Mouse (Mus musculus): ENCODE results near the gene Rabep1. TPM values are rescaled to one million over a fixed set of nuclear protein-coding genes. Genes with fewer than 3 reads are reported as not detected.

Gene Rabep1
- polyA plus RNA-seq, 1 experiment from 2014 or later, result 18.5 TPM

DNA sequence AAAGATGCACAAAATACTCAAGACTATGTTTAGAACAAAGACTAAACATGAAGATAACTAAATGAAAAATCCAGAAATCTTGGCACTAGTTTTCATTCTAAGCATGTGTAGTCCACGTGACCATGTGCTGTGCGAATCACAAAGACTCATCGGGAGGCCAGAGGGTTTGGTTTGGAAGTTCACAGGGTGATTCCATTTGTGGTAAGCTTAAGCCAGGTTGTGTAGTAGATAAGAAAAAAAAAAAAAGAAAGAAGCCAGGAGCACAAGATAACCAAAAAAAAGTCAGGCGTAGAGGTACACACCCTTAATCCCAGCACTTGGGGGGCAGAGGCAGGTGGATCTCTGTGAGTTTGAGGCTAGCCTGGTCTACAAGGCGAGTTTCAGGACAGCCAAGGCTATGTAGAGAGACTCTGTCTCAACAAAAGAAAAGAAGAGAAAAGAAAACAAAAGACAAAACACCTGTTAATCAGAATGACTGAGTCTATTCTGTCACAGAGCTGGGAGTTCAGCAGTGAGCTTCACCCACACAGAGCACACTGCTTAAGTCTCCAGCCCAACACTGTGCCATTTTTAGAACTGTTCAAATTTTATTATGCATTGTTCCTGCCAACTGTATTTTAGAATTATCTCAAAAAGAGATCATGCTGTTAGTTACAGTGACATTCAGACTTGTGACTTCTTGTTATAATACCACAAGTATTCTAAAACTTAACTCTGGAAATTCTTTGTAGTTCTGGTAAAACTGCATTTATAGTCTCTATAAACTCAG lies 116.4 kb downstream of the Rabep1 start:
- DNase-seq (no peak), ATAC-seq (peak; percentile 27)
- 85% methylated on average over 5 of the region's 5 CpGs for WGBS (ENCODE audit: insufficient replicate concordance)
- Histone ChIP-seq H3K9ac (replicated peaks) (no peak overlapping the region), H3K9me3 (ENCODE audit: low read length) (no peaks in the 10 kb centered on the region), H3K4me3 (ENCODE audit: low read depth, low read length) (no peak overlapping the region), H3K4me1 (ENCODE audit: insufficient read depth) (no peaks in the 10 kb centered on the region), H3K4me2 (ENCODE audit: low read depth, low read length) (no peak overlapping the region), H3K27ac (ENCODE audit: low read depth) (0 out of 2 replicates have a peak overlapping the region, but pooled peaks have one; percentile 2), H3K27me3 (ENCODE audit: insufficient read depth, low read length) (no peaks in the 10 kb centered on the region), H3K36me3 (replicated peaks; ENCODE audit: insufficient read depth, low read length) (peaks cover 80% of the 10 kb centered on the region)
- TF ChIP-seq EP300 (IDR thresholded peaks at IDR 0.05; ENCODE audit: low read depth) (no peak), CTCF (IDR thresholded peaks at IDR 0.05; ENCODE audit: low read depth) (no peak)

DNA sequence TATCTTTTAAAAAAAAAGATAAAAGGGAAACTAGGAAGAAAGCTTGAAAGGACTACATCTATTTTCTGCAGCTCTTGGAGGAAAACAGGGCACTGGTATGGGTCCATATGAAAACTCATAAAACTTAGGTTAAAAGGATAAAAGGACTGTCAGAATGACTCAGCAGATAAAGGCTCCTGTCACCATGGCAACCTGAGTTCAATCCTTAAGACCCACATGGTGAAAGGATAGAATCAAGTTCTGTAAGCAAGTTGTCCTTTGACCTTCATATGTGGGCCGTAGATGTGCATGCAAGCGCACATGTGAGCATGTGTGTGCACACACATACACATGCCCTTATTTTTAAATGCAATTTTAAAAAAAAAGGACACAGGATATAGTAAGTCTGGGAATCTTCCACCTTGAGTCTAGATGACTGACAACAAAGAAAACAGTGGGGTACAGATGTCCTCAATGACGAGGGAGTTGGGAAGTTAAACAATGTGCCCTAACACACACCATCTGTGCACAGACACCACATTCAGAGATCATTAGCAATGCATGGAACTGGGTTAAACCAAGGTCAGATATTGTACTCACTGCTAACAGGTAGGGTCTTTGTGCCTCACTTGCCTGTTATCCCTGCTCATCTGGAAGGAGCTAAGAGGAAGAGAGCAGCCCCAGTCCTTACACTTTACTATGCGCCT lies 119.8 kb downstream of the Rabep1 start:
- no peak for ATAC-seq
- 86% methylated on average over 4 of the region's 4 CpGs for WGBS (ENCODE audit: insufficient replicate concordance)
- DNase-seq, result no peak

DNA sequence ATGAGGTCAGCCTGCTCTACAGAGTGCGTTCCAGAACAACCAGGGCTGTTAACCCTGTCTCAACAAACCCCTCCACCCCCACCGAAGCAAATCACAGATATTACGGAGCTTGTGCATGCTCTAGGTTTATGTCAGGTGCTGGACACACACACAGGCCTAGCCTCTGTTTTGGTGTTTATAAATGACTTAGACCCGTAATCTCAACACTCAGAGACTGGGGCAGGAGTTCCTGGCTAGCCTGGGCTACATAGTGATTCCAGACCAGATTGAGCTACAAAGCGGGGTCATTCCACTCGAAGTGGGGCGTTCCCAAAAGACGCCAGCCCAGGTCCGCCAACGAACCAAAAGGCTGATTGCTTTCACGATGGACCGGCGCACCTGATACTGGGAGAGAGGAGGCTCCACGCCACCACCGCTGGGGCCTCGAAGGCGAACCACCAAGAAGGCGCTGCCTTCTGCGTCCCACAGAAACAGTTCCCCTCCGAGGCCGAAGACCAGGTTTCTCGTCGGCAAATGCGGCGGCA lies 124.8 kb downstream of the Rabep1 start:
- Histone ChIP-seq H3K4me1 (ENCODE audit: insufficient read depth) (peaks cover 20% of the 10 kb centered on the region), H3K27ac (ENCODE audit: low read depth) (peak overlapping the region; percentile 91), H3K4me3 (ENCODE audit: low read depth, low read length) (peak overlapping the region; percentile 94), H3K36me3 (replicated peaks; ENCODE audit: insufficient read depth, low read length) (peaks cover 41% of the 10 kb centered on the region), H3K4me2 (ENCODE audit: low read depth, low read length) (peak overlapping the region; percentile 77), H3K9ac (replicated peaks) (peak overlapping the region; percentile 96), H3K27me3 (ENCODE audit: insufficient read depth, low read length) (no peaks in the 10 kb centered on the region), H3K9me3 (ENCODE audit: low read length) (no peaks in the 10 kb centered on the region)
- peak; percentile 4; the same call in 1 of the 2 replicates for ATAC-seq
- no peak for DNase-seq
- under 1% methylated on average over 25 of the region's 25 CpGs for WGBS (ENCODE audit: insufficient replicate concordance)
- TF ChIP-seq EP300 (IDR thresholded peaks at IDR 0.05; ENCODE audit: low read depth) (no peak), CTCF (IDR thresholded peaks at IDR 0.05; ENCODE audit: low read depth) (no peak)

More for the DNA sequence above, 119.8 kb downstream of the Rabep1 start:
- Histone ChIP-seq H3K9ac (replicated peaks) (no peak overlapping the region), H3K4me3 (ENCODE audit: low read depth, low read length) (no peak overlapping the region), H3K4me1 (ENCODE audit: insufficient read depth) (peaks cover 11% of the 10 kb centered on the region), H3K36me3 (replicated peaks; ENCODE audit: insufficient read depth, low read length) (peaks cover 56% of the 10 kb centered on the region), H3K27me3 (ENCODE audit: insufficient read depth, low read length) (no peaks in the 10 kb centered on the region), H3K9me3 (ENCODE audit: low read length) (no peaks in the 10 kb centered on the region), H3K4me2 (ENCODE audit: low read depth, low read length) (no peak overlapping the region), H3K27ac (ENCODE audit: low read depth) (no peak overlapping the region)
- TF ChIP-seq CTCF (IDR thresholded peaks at IDR 0.05; ENCODE audit: low read depth) (no peak), EP300 (IDR thresholded peaks at IDR 0.05; ENCODE audit: low read depth) (no peak)

DNA sequence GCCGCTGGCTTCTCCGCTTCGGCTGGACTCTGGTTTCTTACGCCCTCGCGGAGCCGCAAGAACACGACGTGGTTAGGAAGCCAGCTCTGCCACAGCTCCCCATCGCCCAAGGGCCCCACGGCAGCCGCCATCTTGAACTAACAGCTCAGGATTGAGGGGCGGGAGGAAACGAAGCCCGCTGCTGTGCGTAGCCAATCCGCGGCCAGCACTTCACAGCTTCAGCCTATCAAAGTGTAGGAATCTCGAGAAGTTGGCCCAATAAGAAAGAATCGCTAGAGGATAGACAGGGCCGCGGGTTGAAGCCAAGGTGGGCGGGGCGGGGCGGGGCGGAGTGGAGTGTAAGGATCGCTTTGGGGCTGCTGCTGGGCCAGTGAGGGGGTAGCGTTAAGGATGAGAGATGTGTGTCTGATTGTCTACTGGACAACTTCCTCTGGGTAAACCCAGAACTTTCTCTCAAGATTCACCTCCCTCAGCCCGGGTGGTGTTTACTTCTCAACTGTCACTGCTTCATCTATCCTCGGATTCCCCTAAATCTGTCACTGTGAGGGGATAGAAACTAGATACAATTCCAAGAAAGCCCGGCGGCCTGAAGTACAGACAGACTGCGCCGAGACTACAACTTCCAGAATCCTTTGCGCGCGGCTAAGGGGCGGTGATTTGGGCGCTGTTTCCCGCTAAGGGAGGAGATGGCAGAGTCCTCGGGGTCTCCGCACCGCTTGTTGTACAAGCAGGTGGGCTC lies 125.4 kb downstream of the Rabep1 start, which contains the start of the genes Nup88 and Rpain:
Gene Nup88 (minus strand): TSS at position 153 of the 739 bp plus-strand sequence.
Gene Rpain (plus strand): TSS at position 393 of the 739 bp plus-strand sequence.
- ATAC-seq (peak; percentile 92), DNase-seq (peak; percentile 95)
- peaks cover 20% of the 10 kb centered on the region for H3K4me1 ChIP-seq (ENCODE audit: insufficient read depth)
- H3K36me3 ChIP-seq (replicated peaks; ENCODE audit: insufficient read depth, low read length), result peaks cover 41% of the 10 kb centered on the region
- peak within 1 kb of the TSS; percentile 79 for H3K4me2 ChIP-seq (ENCODE audit: low read depth, low read length)
- H3K27me3 ChIP-seq (ENCODE audit: insufficient read depth, low read length), result no peaks in the 10 kb centered on the region
- peak within 1 kb of the TSS; percentile 91 for H3K27ac ChIP-seq (ENCODE audit: low read depth)
- peak within 1 kb of the TSS; percentile 94 for H3K4me3 ChIP-seq (ENCODE audit: low read depth, low read length)
- peak within 1 kb of the TSS; percentile 96 for H3K9ac ChIP-seq (replicated peaks)
- H3K9me3 ChIP-seq (ENCODE audit: low read length), result no peaks in the 10 kb centered on the region
- WGBS (ENCODE audit: insufficient replicate concordance), result 2% methylated on average over 42 of the region's 43 CpGs
- TF ChIP-seq EP300 (IDR thresholded peaks at IDR 0.05; ENCODE audit: low read depth), result peak; percentile 45
- no peak for TF ChIP-seq CTCF (IDR thresholded peaks at IDR 0.05; ENCODE audit: low read depth)

DNA sequence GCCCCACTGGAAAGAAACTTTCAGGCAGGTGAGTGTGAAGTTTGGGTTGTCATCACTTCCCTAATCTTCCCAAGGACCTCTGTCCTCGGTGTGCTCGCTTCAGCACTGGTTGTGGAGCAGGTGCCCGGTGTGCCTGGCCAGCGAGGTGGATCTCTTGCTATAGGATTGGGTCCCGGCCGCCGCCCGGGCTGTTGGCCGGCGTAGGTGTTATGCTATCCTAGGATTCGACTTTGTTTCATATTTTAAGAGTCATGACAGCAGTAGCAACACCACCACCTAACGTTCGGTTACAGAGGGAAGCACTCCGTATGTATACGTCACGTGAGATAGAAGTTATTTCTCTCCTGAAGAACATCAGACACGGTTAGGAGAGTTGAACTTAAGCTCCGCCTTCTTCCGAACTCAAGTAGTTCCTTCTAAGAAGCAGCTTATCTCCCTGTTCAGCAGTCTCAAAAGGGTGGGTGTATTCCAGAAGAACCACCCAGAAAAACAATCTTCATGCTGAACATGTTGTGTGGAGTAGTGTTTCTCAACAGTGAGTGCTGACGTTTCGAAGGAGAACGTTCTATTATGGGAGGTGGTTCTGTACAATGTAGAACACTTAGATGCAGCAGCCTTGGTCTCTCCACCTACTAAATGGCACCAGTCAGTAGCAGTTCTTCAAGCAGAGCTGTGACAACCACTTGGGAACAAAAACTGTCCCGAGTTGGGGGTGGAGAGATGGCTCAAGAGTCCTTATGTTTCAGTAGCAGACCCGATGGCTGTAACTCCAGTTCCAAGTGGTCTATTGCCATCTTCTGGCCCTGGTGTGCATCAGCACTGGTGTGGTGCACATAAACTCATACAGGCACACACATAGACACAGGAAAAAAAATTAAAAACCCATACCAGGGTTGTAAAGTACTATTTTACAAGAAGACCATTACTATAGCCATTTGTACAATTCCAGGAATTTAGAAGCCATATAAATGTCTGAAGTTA lies 126.3 kb downstream of the Rabep1 start:
- Histone ChIP-seq H3K9me3 (ENCODE audit: low read length) (no peaks in the 10 kb centered on the region), H3K9ac (replicated peaks) (peak overlapping the region; percentile 64), H3K4me3 (ENCODE audit: low read depth, low read length) (peak overlapping the region; percentile 94), H3K4me1 (ENCODE audit: insufficient read depth) (peaks cover 20% of the 10 kb centered on the region), H3K27me3 (ENCODE audit: insufficient read depth, low read length) (no peaks in the 10 kb centered on the region), H3K36me3 (replicated peaks; ENCODE audit: insufficient read depth, low read length) (peaks cover 41% of the 10 kb centered on the region), H3K27ac (ENCODE audit: low read depth) (peak overlapping the region; percentile 91), H3K4me2 (ENCODE audit: low read depth, low read length) (peak overlapping the region; percentile 79)
- TF ChIP-seq CTCF (IDR thresholded peaks at IDR 0.05; ENCODE audit: low read depth) (peak; percentile 46), EP300 (IDR thresholded peaks at IDR 0.05; ENCODE audit: low read depth) (no peak)
- peak; percentile 57 for ATAC-seq
- 9% methylated on average over 24 of the region's 24 CpGs for WGBS (ENCODE audit: insufficient replicate concordance)
- peak; percentile 31 for DNase-seq
